In genomic region chr10:84533912-84534671, GRCm38 (mm10) we compare ENCODE assay signal across 8 mouse cellular contexts. TPM values are rescaled to one million over a fixed set of nuclear protein-coding genes. Genes with fewer than 3 reads are reported as not detected.
DNase-seq lines count a peak whose midpoint lies in the region; ATAC-seq and TF ChIP-seq lines count a peak whose summit lies in the region.

Ckap4 (minus strand) TSS chr10:84534062.

- H3K36me3 ChIP-seq in CH12.LX (replicated peaks in 1 of 2; ENCODE audit: control insufficient read depth in 1 of 2, insufficient read depth in 1 of 2, low read length in 1 of 2), result peaks cover 0 to 26% of the 10 kb centered on the region in 2 experiments
- H3K36me3 ChIP-seq in heart, embryonic 12.5 days, result peaks cover 15% of the 10 kb centered on the region
- peaks cover 10% of the 10 kb centered on the region for H3K36me3 ChIP-seq in kidney, embryonic 15.5 days
- no peaks in the 10 kb centered on the region for H3K36me3 ChIP-seq in liver, embryonic 15.5 days (replicated peaks)
- H3K36me3 ChIP-seq in neural tube, embryonic 12.5 days, result peaks cover 3% of the 10 kb centered on the region; the same call in 1 of the 2 replicates

- H3K4me1 ChIP-seq in CH12.LX (ENCODE audit: control insufficient read depth in 1 of 2, insufficient read depth in 2 of 2), result peaks cover 31 to 81% of the 10 kb centered on the region in 2 experiments
- peaks cover 16% of the 10 kb centered on the region; the same call in 1 of the 2 replicates for H3K4me1 ChIP-seq in embryonic fibroblast, embryonic 13.5 days (ENCODE audit: control insufficient read depth, insufficient read depth, low read length)
- H3K4me1 ChIP-seq in heart, embryonic 12.5 days (replicated peaks), result peaks cover 52% of the 10 kb centered on the region
- peaks cover 62% of the 10 kb centered on the region for H3K4me1 ChIP-seq in kidney, embryonic 15.5 days
- peaks cover 22% of the 10 kb centered on the region for H3K4me1 ChIP-seq in liver, embryonic 15.5 days (replicated peaks)
- peaks cover 38% of the 10 kb centered on the region for H3K4me1 ChIP-seq in neural tube, embryonic 12.5 days

- peaks cover 15% of the 10 kb centered on the region for H3K79me2 ChIP-seq in CH12.LX (replicated peaks; ENCODE audit: control insufficient read depth, extremely low read depth, insufficient read depth, poor library complexity, severe bottlenecking)

- H3K4me3 ChIP-seq in CH12.LX (replicated peaks in 1 of 3; ENCODE audit: low read depth in 2 of 3, low read length in 2 of 3, poor library complexity in 1 of 3), result peak within 1 kb of the TSS; percentile 83 to 95 (median 89)
- H3K4me3 ChIP-seq in embryonic fibroblast, embryonic 13.5 days (ENCODE audit: insufficient read depth, low read length), result peak within 1 kb of the TSS; percentile 97
- peak within 1 kb of the TSS; percentile 92 for H3K4me3 ChIP-seq in heart, embryonic 12.5 days
- peak within 1 kb of the TSS; percentile 93 for H3K4me3 ChIP-seq in kidney, embryonic 15.5 days (replicated peaks)
- H3K4me3 ChIP-seq in liver, embryonic 15.5 days (replicated peaks), result peak within 1 kb of the TSS; percentile 61
- H3K4me3 ChIP-seq in neural tube, embryonic 12.5 days, result peak within 1 kb of the TSS; percentile 91

- no peaks in the 10 kb centered on the region for H3K27me3 ChIP-seq in CH12.LX (replicated peaks)
- no peaks in the 10 kb centered on the region for H3K27me3 ChIP-seq in heart, embryonic 12.5 days (replicated peaks)
- no peaks in the 10 kb centered on the region for H3K27me3 ChIP-seq in kidney, embryonic 15.5 days
- peaks cover 76% of the 10 kb centered on the region for H3K27me3 ChIP-seq in liver, embryonic 15.5 days
- H3K27me3 ChIP-seq in neural tube, embryonic 12.5 days (replicated peaks), result no peaks in the 10 kb centered on the region; the same call in 1 of the 2 replicates

- dilution Hi-C loops in CH12.LX (cut with MboI; ENCODE audit: extremely low pct_ligation_motif_present, extremely low pct_unique_long_range_greater_than_20kb, low sequenced_read_pairs), result no loop called here

- TF ChIP-seq CTCF in CH12.LX (conservative IDR thresholded peaks at IDR 0.05 in 1 of 2, IDR thresholded peaks at IDR 0.05 in 1 of 2; ENCODE audit: low read depth in 2 of 2, low read length in 2 of 2), result no peak
- TF ChIP-seq CTCF in embryonic fibroblast, embryonic 13.5 days (IDR thresholded peaks at IDR 0.05; ENCODE audit: borderline replicate concordance, insufficient read depth, low read length), result no peak

- peak within 1 kb of the TSS; percentile 69 for H3K4me2 ChIP-seq in CH12.LX (ENCODE audit: insufficient read depth, low read depth, poor library complexity, severe bottlenecking)
- H3K4me2 ChIP-seq in heart, embryonic 12.5 days, result peak within 1 kb of the TSS; percentile 80
- H3K4me2 ChIP-seq in kidney, embryonic 15.5 days, result peak within 1 kb of the TSS; percentile 77
- H3K4me2 ChIP-seq in liver, embryonic 15.5 days, result peak within 1 kb of the TSS; percentile 67
- H3K4me2 ChIP-seq in neural tube, embryonic 12.5 days (replicated peaks), result peak within 1 kb of the TSS; percentile 74

- peak; percentile 86 for ATAC-seq in heart, embryonic 12.5 days (ENCODE audit: insufficient number of reproducible peaks, low FRiP score)
- peak; percentile 91 for ATAC-seq in kidney, embryonic 15.5 days (replicated peaks; ENCODE audit: low FRiP score)
- ATAC-seq in liver, embryonic 15.5 days (ENCODE audit: insufficient read depth), result peak; percentile 59
- ATAC-seq in neural tube, embryonic 12.5 days (ENCODE audit: low FRiP score, low read depth), result peak; percentile 86

- no peaks in the 10 kb centered on the region for H3K9me3 ChIP-seq in CH12.LX (replicated peaks; ENCODE audit: low read length)
- no peaks in the 10 kb centered on the region for H3K9me3 ChIP-seq in heart, embryonic 12.5 days (replicated peaks)
- no peaks in the 10 kb centered on the region for H3K9me3 ChIP-seq in kidney, embryonic 15.5 days (replicated peaks)
- H3K9me3 ChIP-seq in liver, embryonic 15.5 days (replicated peaks), result no peaks in the 10 kb centered on the region
- no peaks in the 10 kb centered on the region for H3K9me3 ChIP-seq in neural tube, embryonic 12.5 days

- no peak for TF ChIP-seq RAD21 in CH12.LX (IDR thresholded peaks at IDR 0.05; ENCODE audit: low read depth, low read length)

- WGBS in heart, embryonic 12.5 days, result 3% methylated on average over 59 of the region's 64 CpGs
- 2% methylated on average over 28 of the region's 64 CpGs for WGBS in kidney, embryonic 15.5 days
- 1% methylated on average over 48 of the region's 64 CpGs for WGBS in liver, embryonic 15.5 days (ENCODE audit: insufficient replicate concordance)
- WGBS in neural tube, embryonic 12.5 days, result 1% methylated on average over 40 of the region's 64 CpGs

- TF ChIP-seq POLR2A in CH12.LX (IDR thresholded peaks at IDR 0.05; ENCODE audit: low read depth, low read length), result peak; percentile 45; the same call in 1 of the 2 replicates
- TF ChIP-seq POLR2A in embryonic fibroblast, embryonic 13.5 days (IDR thresholded peaks at IDR 0.05; ENCODE audit: low read depth, low read length), result peak; percentile 84

- no peak for DNase-seq in CH12.LX (ENCODE audit: extremely low read depth)
- peak; percentile 44 to 53 for DNase-seq in adrenal gland, postnatal 4 days (ENCODE audit: low spot score in 2 of 2)
- peak; percentile 23 to 52 for DNase-seq in thymus, postnatal 10 days (ENCODE audit: low spot score in 2 of 2)

- in situ Hi-C loops in CH12.LX (cut with MboI; ENCODE audit: low pct_ligation_motif_present, low pct_unique_long_range_greater_than_20kb, low sequenced_read_pairs), result no loop called here

- peak within 1 kb of the TSS; percentile 56 for H3K27ac ChIP-seq in CH12.LX (ENCODE audit: insufficient read depth, low read depth)
- H3K27ac ChIP-seq in embryonic fibroblast, embryonic 13.5 days (ENCODE audit: insufficient read depth, low read length), result peak within 1 kb of the TSS; percentile 94
- H3K27ac ChIP-seq in heart, embryonic 12.5 days (ENCODE audit: poor library complexity, severe bottlenecking), result peak within 1 kb of the TSS; percentile 91
- peak within 1 kb of the TSS; percentile 93 for H3K27ac ChIP-seq in kidney, embryonic 15.5 days
- peak within 1 kb of the TSS; percentile 48; the same call in 1 of the 2 replicates for H3K27ac ChIP-seq in liver, embryonic 15.5 days (replicated peaks)
- H3K27ac ChIP-seq in neural tube, embryonic 12.5 days, result peak within 1 kb of the TSS; percentile 81

- no peak for TF ChIP-seq EP300 in CH12.LX (IDR thresholded peaks at IDR 0.05; ENCODE audit: low read length)

- peak within 1 kb of the TSS; percentile 71 for H3K9ac ChIP-seq in CH12.LX (ENCODE audit: insufficient read depth, low read depth)
- peak within 1 kb of the TSS; percentile 93 for H3K9ac ChIP-seq in heart, embryonic 12.5 days
- peak within 1 kb of the TSS; percentile 97 for H3K9ac ChIP-seq in kidney, embryonic 15.5 days
- peak within 1 kb of the TSS; percentile 54; the same call in 1 of the 2 replicates for H3K9ac ChIP-seq in liver, embryonic 15.5 days
- peak within 1 kb of the TSS; percentile 97 for H3K9ac ChIP-seq in neural tube, embryonic 12.5 days

TF ChIP-seq in CH12.LX, 34 proteins besides CTCF, POLR2A, EP300 and RAD21 (continues in another document):
- TF ChIP-seq TCF12 (IDR thresholded peaks at IDR 0.05; ENCODE audit: low read depth, low read length), result peak; percentile 49; the same call in 1 of the 2 replicates
- no peak for TF ChIP-seq JUN (IDR thresholded peaks at IDR 0.05; ENCODE audit: insufficient read depth, low read depth, low read length)
- TF ChIP-seq CHD1 (IDR thresholded peaks at IDR 0.05; ENCODE audit: low read depth, low read length), result no peak
- no peak for TF ChIP-seq JUND (conservative IDR thresholded peaks at IDR 0.05; ENCODE audit: low read depth, low read length)
- TF ChIP-seq IRF4 (IDR thresholded peaks at IDR 0.05; ENCODE audit: low read depth, low read length), result 0 out of 2 replicates have a peak, but pooled peaks have one; percentile 11
- TF ChIP-seq SIN3A (IDR thresholded peaks at IDR 0.05; ENCODE audit: low read length), result no peak
- no peak for TF ChIP-seq GABPA (IDR thresholded peaks at IDR 0.05; ENCODE audit: insufficient replicate concordance, low read depth, low read length)
- no peak for TF ChIP-seq MEF2A (IDR thresholded peaks at IDR 0.05; ENCODE audit: borderline replicate concordance, low read depth, low read length)
- TF ChIP-seq KAT2A (IDR thresholded peaks at IDR 0.05; ENCODE audit: insufficient replicate concordance, low read length), result no peak
- TF ChIP-seq ZKSCAN1 (IDR thresholded peaks at IDR 0.05; ENCODE audit: borderline replicate concordance, low read depth, low read length), result no peak
- no peak; the same call in 1 of the 2 replicates for TF ChIP-seq UBTF (IDR thresholded peaks at IDR 0.05; ENCODE audit: low read depth, low read length)
- TF ChIP-seq BHLHE40 (IDR thresholded peaks at IDR 0.05; ENCODE audit: low read depth, low read length), result peak; percentile 1; the same call in 1 of the 2 replicates
- no peak for TF ChIP-seq TBP (conservative IDR thresholded peaks at IDR 0.05; ENCODE audit: low read depth, low read length)
- no peak for TF ChIP-seq MAX (IDR thresholded peaks at IDR 0.05; ENCODE audit: low read length)
- TF ChIP-seq MYC (IDR thresholded peaks at IDR 0.05; ENCODE audit: low read depth, low read length), result no peak
- TF ChIP-seq USF2 (conservative IDR thresholded peaks at IDR 0.05; ENCODE audit: low read depth, low read length), result no peak
- TF ChIP-seq SMC3 (IDR thresholded peaks at IDR 0.05; ENCODE audit: low read depth, low read length), result no peak
- peak; percentile 13; the same call in 1 of the 2 replicates for TF ChIP-seq ELF1 (IDR thresholded peaks at IDR 0.05; ENCODE audit: low read depth, low read length)
- TF ChIP-seq ETS1 (conservative IDR thresholded peaks at IDR 0.05; ENCODE audit: low read depth, low read length), result no peak
- TF ChIP-seq ZC3H11A (IDR thresholded peaks at IDR 0.05; ENCODE audit: low read depth, low read length), result no peak
- TF ChIP-seq NRF1 (IDR thresholded peaks at IDR 0.05; ENCODE audit: low read depth, low read length), result 0 out of 2 replicates have a peak, but pooled peaks have one; percentile 30
- no peak for TF ChIP-seq HCFC1 (IDR thresholded peaks at IDR 0.05; ENCODE audit: low read depth, low read length)

RNA-seq across cellular contexts. Expression of gene Ckap4, which starts in this region (rescaled TPM):
- 35.0 and 40.6 TPM in 2 replicates for total RNA-seq in CH12.LX (2012; rRNA removed)
- 24.4 and 25.2 TPM in 2 replicates for total RNA-seq in CH12.LX (2014; rRNA removed)
- polyA plus RNA-seq in CH12.LX (2012; ENCODE audit: insufficient read length, low read depth), result 66.6 and 71.2 TPM in 2 replicates
- 100 to 1,000 TPM in 1 of 2 experiments, 10 to 100 TPM in 1; 96.9 to 103 TPM for total RNA-seq in adrenal gland, postnatal 4 days (2021)
- 280 and 283 TPM in 2 replicates for polyA plus RNA-seq in embryonic fibroblast, embryonic 13.5 days (2011; ENCODE audit: insufficient read length, low read depth, missing spikeins)
- 145 and 154 TPM in 2 replicates for polyA plus RNA-seq in heart, embryonic 12.5 days (2016; fragmentation: Nextera tagmentation; extraction: Ambion mirVana)
- polyA plus RNA-seq in kidney, embryonic 15.5 days (2015; fragmentation: Nextera tagmentation; extraction: Ambion mirVana), result 89.9 and 94.3 TPM in 2 replicates
- 11.7 and 12.3 TPM in 2 replicates for polyA plus RNA-seq in liver, embryonic 15.5 days (2015; fragmentation: Nextera tagmentation; extraction: Ambion mirVana)
- polyA plus RNA-seq in neural tube, embryonic 12.5 days (2016; fragmentation: Nextera tagmentation; extraction: Ambion mirVana), result 99.1 and 101 TPM in 2 replicates
